Comparison of ENCODE assay signal across 8 mouse cellular contexts in genomic region chr14:76151820-76152161, GRCm38 (mm10). TPM values are rescaled to one million over a fixed set of nuclear protein-coding genes. Genes with fewer than 3 reads are reported as not detected.
DNase-seq lines count a peak whose midpoint lies in the region; ATAC-seq and TF ChIP-seq lines count a peak whose summit lies in the region.

No protein-coding gene starts in this region.

- H3K4me3 ChIP-seq in heart, adult 2 months: peak overlapping the region; percentile 79
- H3K4me3 ChIP-seq in thymus, adult 2 months (ENCODE audit: control insufficient read depth, insufficient read depth, low read length): peak overlapping the region; percentile 85
- H3K4me3 ChIP-seq in liver, embryonic 13.5 days (replicated peaks): peak overlapping the region; percentile 81

- TF ChIP-seq CTCF in heart, adult 2 months (IDR thresholded peaks at IDR 0.05): no peak
- TF ChIP-seq CTCF in thymus, adult 2 months (IDR thresholded peaks at IDR 0.05; ENCODE audit: borderline replicate concordance, control insufficient read depth, extremely low read depth, insufficient read depth, low read length, poor library complexity): no peak

- WGBS in heart, adult 2 months: under 1% methylated on average over 10 of the region's 10 CpGs
- WGBS in thymus, adult 2 months: under 1% methylated on average over 10 of the region's 10 CpGs
- WGBS in liver, embryonic 13.5 days (ENCODE audit: insufficient replicate concordance): under 1% methylated on average over 10 of the region's 10 CpGs

- H3K4me2 ChIP-seq in liver, embryonic 13.5 days: peak overlapping the region; percentile 83

- DNase-seq in heart, adult 2 months: no peak
- no peak for DNase-seq in heart, postnatal 25 days (ENCODE audit: low spot score)
- DNase-seq in thymus, adult 2 months: no peak
- DNase-seq in thymus, postnatal 10 days (ENCODE audit: low spot score in 2 of 2): no peak
- no peak for DNase-seq in liver, embryonic 13.5 days
- DNase-seq in thymus, adult 18-20 months: no peak
- DNase-seq in right cerebral cortex, postnatal 10 days (ENCODE audit: low spot score in 2 of 2): no peak
- no peak for DNase-seq in left cerebral cortex, postnatal 36 days (ENCODE audit: low spot score in 2 of 2)

- H3K9ac ChIP-seq in heart, adult 2 months (ENCODE audit: low read depth, low read length): peak overlapping the region; percentile 96
- H3K9ac ChIP-seq in liver, embryonic 13.5 days: peak overlapping the region; percentile 88

- H3K27ac ChIP-seq in heart, adult 2 months: peak overlapping the region; percentile 99
- no peak overlapping the region for H3K27ac ChIP-seq in thymus, adult 2 months (ENCODE audit: control insufficient read depth, insufficient read depth, low read length)
- peak overlapping the region; percentile 94 for H3K27ac ChIP-seq in liver, embryonic 13.5 days

- no peaks in the 10 kb centered on the region for H3K79me2 ChIP-seq in heart, adult 2 months (replicated peaks; ENCODE audit: control insufficient read depth, insufficient read depth, low read length)

- H3K9me3 ChIP-seq in liver, embryonic 13.5 days (replicated peaks): no peaks in the 10 kb centered on the region

- H3K27me3 ChIP-seq in heart, adult 2 months (ENCODE audit: control insufficient read depth, insufficient read depth, low read length): no peaks in the 10 kb centered on the region
- no peaks in the 10 kb centered on the region for H3K27me3 ChIP-seq in thymus, adult 2 months (ENCODE audit: control insufficient read depth, insufficient read depth, low read length)
- H3K27me3 ChIP-seq in liver, embryonic 13.5 days: no peaks in the 10 kb centered on the region

- TF ChIP-seq EP300 in heart, adult 2 months (IDR thresholded peaks at IDR 0.05; ENCODE audit: insufficient read depth, low read depth, low read length): no peak

- TF ChIP-seq POLR2A in heart, adult 2 months (IDR thresholded peaks at IDR 0.05; ENCODE audit: insufficient read depth, low read depth, low read length): no peak
- no peak for TF ChIP-seq POLR2A in thymus, adult 2 months (IDR thresholded peaks at IDR 0.05; ENCODE audit: control insufficient read depth, extremely low read depth, insufficient read depth, low read length, poor library complexity)

- no peak for ATAC-seq in liver, embryonic 13.5 days (ENCODE audit: low read depth)

- H3K4me1 ChIP-seq in heart, adult 2 months (ENCODE audit: control insufficient read depth, insufficient read depth, low read length): peaks cover 9% of the 10 kb centered on the region
- H3K4me1 ChIP-seq in thymus, adult 2 months (replicated peaks; ENCODE audit: control insufficient read depth, insufficient read depth, low read length): peaks cover 8% of the 10 kb centered on the region
- H3K4me1 ChIP-seq in liver, embryonic 13.5 days (replicated peaks): peaks cover 49% of the 10 kb centered on the region

- H3K36me3 ChIP-seq in heart, adult 2 months (ENCODE audit: control insufficient read depth, insufficient read depth, low read length): no peaks in the 10 kb centered on the region
- H3K36me3 ChIP-seq in thymus, adult 2 months (ENCODE audit: control insufficient read depth, insufficient read depth, low read length): no peaks in the 10 kb centered on the region
- H3K36me3 ChIP-seq in liver, embryonic 13.5 days: no peaks in the 10 kb centered on the region

- intact Hi-C loops in heart, adult 2 months (cut with DNase I): loop anchor here (1.0 to 5.0 kb wide), 3 partner anchors 39 to 322 kb away; partner anchors contain the start of genes Gpalpp1, Nufip1 and Tsc22d1
- intact Hi-C loops in heart, postnatal 25 days (cut with DNase I): loop anchor here (2.0 kb wide), 1 partner anchor 321 kb away; no protein-coding TSS in a partner anchor
- intact Hi-C loops in left cerebral cortex, postnatal 36 days (cut with DNase I): loop anchor here (1.0 to 10.0 kb wide), 3 partner anchors 263 to 863 kb away; partner anchors contain the start of gene Tsc22d1

RNA-seq across cellular contexts. Expression of gene Nufip1, which starts 41.1 kb away (rescaled TPM):
- 1 to 10 TPM; 3.0 to 3.1 TPM for total RNA-seq in heart, adult 2 months (2021)
- 1.5 and 1.8 TPM in 2 replicates for polyA plus RNA-seq in heart, adult 2 months (2012; rRNA removed)
- 1 to 10 TPM; 3.0 to 3.4 TPM for total RNA-seq in heart, postnatal 25 days (2021)
- 5.5 and 7.2 TPM in 2 replicates for polyA plus RNA-seq in thymus, adult 2 months (2012; rRNA removed)
- polyA plus RNA-seq in liver, embryonic 13.5 days (2015; fragmentation: Nextera tagmentation; extraction: Ambion mirVana): 8.8 and 10.1 TPM in 2 replicates
- 1 to 10 TPM; 6.7 to 8.6 TPM for total RNA-seq in left cerebral cortex, postnatal 36 days (2021)

RNA-seq across cellular contexts. Expression of gene Gpalpp1, which starts 41.2 kb away (rescaled TPM):
- total RNA-seq in heart, adult 2 months (2021): 10 to 100 TPM; 11.2 to 11.3 TPM
- polyA plus RNA-seq in heart, adult 2 months (2012; rRNA removed): 3.2 and 6.6 TPM in 2 replicates
- 10 to 100 TPM in 1 of 2 experiments, 1 to 10 TPM in 1; 10.0 to 10.8 TPM for total RNA-seq in heart, postnatal 25 days (2021)
- 5.7 and 6.0 TPM in 2 replicates for polyA plus RNA-seq in thymus, adult 2 months (2012; rRNA removed)
- 5.6 and 7.7 TPM in 2 replicates for polyA plus RNA-seq in liver, embryonic 13.5 days (2015; fragmentation: Nextera tagmentation; extraction: Ambion mirVana)
- total RNA-seq in left cerebral cortex, postnatal 36 days (2021): 10 to 100 TPM; 22.2 to 22.8 TPM
